Mouse (Mus musculus): ENCODE measurements at regions not wholly inside any gene's neighbourhood (a gene's known extent, or its start where the extent isn't known, plus 50 kb on each side); places are given as distances from the start of the nearest gene placed in this dataset.

- DNase-seq, result no peak
Measured at GRCm38 (mm10) chr7:36945024-36945815, 247.3 kb downstream of the Tshz3 start.

- DNase-seq, result no peak
Measured at GRCm38 (mm10) chr7:36949511-36949910, 251.6 kb downstream of the Tshz3 start.

GRCm38 (mm10) chr7:36955376-36955775, 257.5 kb downstream of the Tshz3 start:
- no peak for DNase-seq

- no peak for DNase-seq
Measured at GRCm38 (mm10) chr7:36958255-36958654, 260.3 kb downstream of the Tshz3 start.

- DNase-seq, result no peak
Measured at GRCm38 (mm10) chr7:36971772-36972171, 273.9 kb downstream of the Tshz3 start.

GRCm38 (mm10) chr7:36973654-36974320, 275.9 kb downstream of the Tshz3 start:
- DNase-seq, result no peak

GRCm38 (mm10) chr7:36974573-36974972, 276.7 kb downstream of the Tshz3 start:
- peak in 1 of 2 experiments; percentile 6 for DNase-seq

- DNase-seq, result no peak
Measured at GRCm38 (mm10) chr7:36975475-36975874, 277.6 kb downstream of the Tshz3 start.

- no peak for DNase-seq
Measured at GRCm38 (mm10) chr7:36977819-36978218, 279.9 kb downstream of the Tshz3 start.

GRCm38 (mm10) chr7:36989380-36989779, 291.5 kb downstream of the Tshz3 start:
- no peak for DNase-seq

- no peak for DNase-seq
Measured at GRCm38 (mm10) chr7:37004601-37005000, 306.7 kb downstream of the Tshz3 start.

GRCm38 (mm10) chr7:37005701-37006100, 307.8 kb downstream of the Tshz3 start:
- DNase-seq, result no peak

GRCm38 (mm10) chr7:37006921-37007320, 309.0 kb downstream of the Tshz3 start:
- no peak for DNase-seq

- DNase-seq, result no peak
Measured at GRCm38 (mm10) chr7:37011180-37011754, 313.3 kb downstream of the Tshz3 start.

GRCm38 (mm10) chr7:37020078-37020477, 322.2 kb downstream of the Tshz3 start:
- no peak for DNase-seq

GRCm38 (mm10) chr7:37024501-37025025, 326.6 kb downstream of the Tshz3 start:
- DNase-seq, result no peak

GRCm38 (mm10) chr7:37064582-37065458, 366.9 kb downstream of the Tshz3 start:
- DNase-seq, result no peak

GRCm38 (mm10) chr7:37077698-37078097, 379.8 kb downstream of the Tshz3 start:
- DNase-seq, result no peak

- DNase-seq, result no peak
Measured at GRCm38 (mm10) chr7:37078140-37078539, 380.2 kb downstream of the Tshz3 start.

- DNase-seq, result no peak
Measured at GRCm38 (mm10) chr7:37089726-37090125, 391.8 kb downstream of the Tshz3 start.

- no peak for DNase-seq
Measured at GRCm38 (mm10) chr7:37092572-37092971, 394.7 kb downstream of the Tshz3 start.

GRCm38 (mm10) chr7:37093721-37094120, 395.8 kb downstream of the Tshz3 start:
- no peak for DNase-seq

- no peak for DNase-seq
Measured at GRCm38 (mm10) chr7:37095839-37096238, 397.9 kb downstream of the Tshz3 start.

Measured in cerebellum, postnatal 36 days (tissue).